Mouse (Mus musculus): ENCODE results near the gene Cpsf4.
"Not testable (repeated sequence)": the region's sequence is repeated elsewhere in the genome, so short reads cannot be mapped to it uniquely, and the experiment has no call there.

The Cpsf4 gene

DNA sequence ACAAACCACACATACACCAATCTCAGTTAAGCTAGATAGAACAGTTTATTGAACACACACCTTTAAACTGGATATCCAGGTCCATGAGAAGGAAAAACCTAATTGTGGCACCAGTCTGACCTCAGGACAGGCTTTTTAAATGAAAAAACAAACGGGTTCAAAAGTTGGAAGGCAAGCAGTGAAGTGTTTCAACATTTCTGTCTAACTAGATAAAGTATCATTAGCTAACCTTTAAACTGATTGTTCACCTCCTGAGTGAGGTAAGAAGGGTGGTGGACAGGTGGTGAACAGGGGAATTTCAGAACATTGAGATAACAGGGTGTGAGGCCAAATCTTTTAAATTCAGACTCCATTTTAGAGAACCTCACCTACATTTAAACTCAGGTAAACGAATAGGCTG is 59.4 kb downstream of the Cpsf4 start:
- DNase-seq: no peak

DNA sequence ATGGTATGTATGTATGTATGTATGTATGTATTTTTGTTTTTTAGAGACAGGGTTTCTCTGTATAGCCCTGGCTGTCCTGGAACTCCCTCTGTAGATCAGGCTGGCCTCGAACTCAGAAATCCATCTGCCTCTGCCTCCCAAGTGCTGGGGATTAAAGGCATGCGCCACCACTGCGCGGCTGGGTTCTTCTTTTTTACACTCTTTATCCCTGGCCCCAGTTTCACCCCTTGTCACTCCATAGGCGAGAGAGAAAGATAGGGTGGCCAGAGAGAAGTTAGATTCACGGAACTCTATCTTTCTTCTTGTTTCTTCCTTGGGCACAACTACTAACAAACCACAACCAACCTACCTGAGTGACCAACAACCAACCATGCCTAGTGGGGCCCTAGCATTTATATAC is 62.3 kb downstream of the Cpsf4 start:
- DNase-seq: not testable (repeated sequence)

GRCm38 (mm10) chr5:145230641-145231040 is 63.6 kb downstream of the Cpsf4 start:
- DNase-seq: no peak

GRCm38 (mm10) chr5:145231367-145231871 is 64.4 kb downstream of the Cpsf4 start, which contains the start of gene Zfp655:
Gene Zfp655 (plus strand): TSS chr5:145231715.
- DNase-seq: peak; percentile 95

Measured in right cerebral cortex, postnatal 14 days (tissue).